Mouse (Mus musculus) heart, embryonic 14.5 days (tissue): ENCODE measurements around the gene Ptgdr2. TPM values are rescaled to one million over a fixed set of nuclear protein-coding genes. Genes with fewer than 3 reads are reported as not detected.

Experiments
- ATAC-seq: fragments of 200-750 bp; cut with Nextera tagmentation; 2 replicates; pipeline ENCODE4 v1.8.0; 2017; ENCODE audit warnings: low read depth, moderate TSS enrichment; ENCODE audit not compliant: insufficient number of reproducible peaks, insufficient read depth, low FRiP score
- H3K27ac ChIP-seq, 2 experiments: fragments of 200-500 bp in 1 of 2; fragments of 300-500 bp in 1 of 2; sonication (generic) in 1 of 2; replicated peaks in 1 of 2; 2 replicates each; pipeline ENCODE4 v1.5.1; 2012 to 2014; ENCODE audit warnings: low read depth in 2 of 2, low read length in 2 of 2, control low read depth in 1 of 2, mild to moderate bottlenecking in 1 of 2, mixed read lengths in 1 of 2; ENCODE audit not compliant: control insufficient read depth in 1 of 2, insufficient read depth in 1 of 2
- H3K27me3 ChIP-seq: fragments of 300-500 bp; sonication (generic); 2 replicates; pipeline ENCODE4 v1.6.1; 2014; ENCODE audit warnings: mild to moderate bottlenecking, low read length, control low read depth; ENCODE audit not compliant: control insufficient read depth, insufficient read depth
- H3K36me3 ChIP-seq: fragments of 300-500 bp; sonication (generic); 2 replicates; pipeline ENCODE4 v1.6.1; 2014; ENCODE audit warnings: mild to moderate bottlenecking, control low read depth, low read length, mixed read lengths; ENCODE audit not compliant: control insufficient read depth, insufficient read depth
- H3K4me1 ChIP-seq, 2 experiments: fragments of 200-500 bp in 1 of 2; fragments of 300-500 bp in 1 of 2; sonication (generic) in 1 of 2; 2 replicates each; pipeline ENCODE4 v1.6.1; 2012 to 2014; ENCODE audit warnings: low read length in 2 of 2, control low read depth in 1 of 2, mixed read lengths in 1 of 2; ENCODE audit not compliant: control insufficient read depth in 2 of 2, insufficient read depth in 2 of 2
- H3K4me2 ChIP-seq: fragments of 300-500 bp; sonication (generic); 2 replicates; pipeline ENCODE4 v1.6.1; 2014; ENCODE audit warnings: mild to moderate bottlenecking, low read length
- H3K4me3 ChIP-seq, 2 experiments: fragments of 200-500 bp in 1 of 2; fragments of 300-500 bp in 1 of 2; sonication (generic) in 1 of 2; 2 replicates each; pipeline ENCODE4 v1.5.1; 2012 to 2014; ENCODE audit warnings: low read length in 2 of 2, mild to moderate bottlenecking in 2 of 2, control low read depth in 1 of 2, low read depth in 1 of 2, moderate library complexity in 1 of 2; ENCODE audit not compliant: control insufficient read depth in 1 of 2, insufficient read depth in 1 of 2
- H3K9ac ChIP-seq: fragments of 300-500 bp; sonication (generic); 2 replicates; pipeline ENCODE4 v1.6.1; 2014; ENCODE audit warnings: mild to moderate bottlenecking, low read length
- H3K9me3 ChIP-seq: fragments of 300-500 bp; sonication (generic); 2 replicates; pipeline ENCODE4 v1.6.1; 2016; ENCODE audit warnings: low read length, control low read depth; ENCODE audit not compliant: control insufficient read depth
- WGBS: fragments of 180-500 bp; shearing (Covaris S2); extraction: QIAGEN DNeasy Blood & Tissue Kit; methylation state at CpG from one replicate; pipeline ENCODE4 v1.1.7; 2014; 5-methylcytosine and 5-hydroxymethylcytosine counted together
- polyA plus RNA-seq: library from polyadenylated mRNA; unstranded; fragments of >200 nt; fragmentation: Nextera tagmentation; extraction: Ambion mirVana; gene quantifications from 2 replicates; pipeline ENCODE4 v1.2.1, GENCODE M21; 2014

Ptgdr2 gene
- polyA plus RNA-seq, 1 experiment from 2014 or later, result 0.07 TPM

GRCm38 (mm10) chr19:10901046-10901445, 35.9 kb upstream of the Ptgdr2 start:
- WGBS, result 94% methylated on average over 5 of the region's 5 CpGs
- Histone ChIP-seq H3K4me3 (no peak overlapping the region), H3K27me3 (no peaks in the 10 kb centered on the region), H3K27ac (no peak overlapping the region), H3K9ac (no peak overlapping the region), H3K9me3 (no peaks in the 10 kb centered on the region), H3K36me3 (peaks cover 91% of the 10 kb centered on the region), H3K4me2 (no peak overlapping the region), H3K4me1 (peaks cover 12 to 34% of the 10 kb centered on the region in 2 experiments)
- no peak for ATAC-seq

GRCm38 (mm10) chr19:10904512-10904911, 32.4 kb upstream of the Ptgdr2 start:
- 82% methylated on average over 5 of the region's 5 CpGs for WGBS
- Histone ChIP-seq H3K36me3 (peaks cover 78% of the 10 kb centered on the region), H3K9me3 (no peaks in the 10 kb centered on the region), H3K27ac (peak overlapping the region; percentile 76 to 90), H3K4me1 (peaks cover 23 to 46% of the 10 kb centered on the region in 2 experiments), H3K27me3 (no peaks in the 10 kb centered on the region), H3K4me3 (no peak overlapping the region), H3K4me2 (no peak overlapping the region), H3K9ac (0 out of 2 replicates have a peak overlapping the region, but pooled peaks have one; percentile 17)
- ATAC-seq, result no peak

- no peaks in the 10 kb centered on the region for H3K9me3 ChIP-seq
- peak overlapping the region; percentile 53 for H3K9ac ChIP-seq
- ATAC-seq, result peak; percentile 62
- H3K36me3 ChIP-seq, result peaks cover 72% of the 10 kb centered on the region
- peak overlapping the region; percentile 76 to 90 for H3K27ac ChIP-seq
- no peak overlapping the region for H3K4me3 ChIP-seq
- peaks cover 25 to 51% of the 10 kb centered on the region in 2 experiments for H3K4me1 ChIP-seq
- H3K27me3 ChIP-seq, result no peaks in the 10 kb centered on the region
- 23% methylated on average over 7 of the region's 7 CpGs for WGBS
- H3K4me2 ChIP-seq, result peak overlapping the region; percentile 31; the same call in 1 of the 2 replicates
Observed at GRCm38 (mm10) chr19:10904927-10905727, 31.8 kb upstream of the Ptgdr2 start.

GRCm38 (mm10) chr19:10905728-10906000, 31.3 kb upstream of the Ptgdr2 start:
- WGBS, result 26% methylated on average over 5 of the region's 5 CpGs
- Histone ChIP-seq H3K4me1 (peaks cover 25 to 53% of the 10 kb centered on the region in 2 experiments), H3K4me3 (no peak overlapping the region), H3K9me3 (no peaks in the 10 kb centered on the region), H3K36me3 (peaks cover 67% of the 10 kb centered on the region), H3K27ac (peak overlapping the region; percentile 74 to 90), H3K9ac (peak overlapping the region; percentile 53), H3K27me3 (no peaks in the 10 kb centered on the region), H3K4me2 (peak overlapping the region; percentile 31; the same call in 1 of the 2 replicates)
- no peak for ATAC-seq

GRCm38 (mm10) chr19:10907891-10908290, 29.1 kb upstream of the Ptgdr2 start:
- no peak overlapping the region for H3K4me2 ChIP-seq
- no peaks in the 10 kb centered on the region for H3K27me3 ChIP-seq
- no peak overlapping the region for H3K9ac ChIP-seq
- peaks cover 27 to 61% of the 10 kb centered on the region in 2 experiments for H3K4me1 ChIP-seq
- H3K4me3 ChIP-seq, result no peak overlapping the region
- peaks cover 45% of the 10 kb centered on the region for H3K36me3 ChIP-seq
- no peak for ATAC-seq
- no peaks in the 10 kb centered on the region for H3K9me3 ChIP-seq
- H3K27ac ChIP-seq, result peak overlapping the region; percentile 86 to 87; a peak in 3 of 4 replicates
- WGBS, result 32% methylated on average over 3 of the region's 3 CpGs

- WGBS, result 24% methylated on average over 6 of the region's 6 CpGs
- ATAC-seq, result peak; percentile 64
- H3K27me3 ChIP-seq, result no peaks in the 10 kb centered on the region
- H3K9me3 ChIP-seq, result no peaks in the 10 kb centered on the region
- 0 out of 2 replicates have a peak overlapping the region, but pooled peaks have one; percentile 17 for H3K4me2 ChIP-seq
- peak overlapping the region; percentile 54 for H3K9ac ChIP-seq
- H3K4me1 ChIP-seq, result peaks cover 31 to 67% of the 10 kb centered on the region in 2 experiments
- H3K4me3 ChIP-seq, result no peak overlapping the region
- H3K36me3 ChIP-seq, result peaks cover 32% of the 10 kb centered on the region
- H3K27ac ChIP-seq, result peak overlapping the region; percentile 86 to 87
Observed at GRCm38 (mm10) chr19:10909087-10909721, 27.8 kb upstream of the Ptgdr2 start.

- 16% methylated on average over 7 of the region's 7 CpGs for WGBS
- H3K4me1 ChIP-seq, result peaks cover 25 to 39% of the 10 kb centered on the region in 2 experiments
- ATAC-seq, result no peak
- H3K27ac ChIP-seq, result peak overlapping the region; percentile 67 to 71
- no peaks in the 10 kb centered on the region for H3K27me3 ChIP-seq
- no peaks in the 10 kb centered on the region for H3K9me3 ChIP-seq
- no peaks in the 10 kb centered on the region for H3K36me3 ChIP-seq
- peak overlapping the region; percentile 35 for H3K9ac ChIP-seq
- H3K4me3 ChIP-seq, result no peak overlapping the region
- H3K4me2 ChIP-seq, result no peak overlapping the region; the same call in 1 of the 2 replicates
Observed at GRCm38 (mm10) chr19:10914291-10914690, 22.7 kb upstream of the Ptgdr2 start.
